Mouse (Mus musculus): Measurements from ENCODE around the gene Dmrta1.
"Not testable (repeated sequence)": the region's sequence is repeated elsewhere in the genome, so short reads cannot be mapped to it uniquely, and the experiment has no call there.

Gene Dmrta1

GRCm38 (mm10) chr4:89688804-89689497 lies 9.7 kb downstream of the Dmrta1 start:
- DNase-seq (ENCODE audit: low read depth, low spot score), result no peak
- H3K36me3 ChIP-seq (ENCODE audit: control insufficient read depth, insufficient read depth, low read length, poor library complexity, severe bottlenecking), result no peaks in the 10 kb centered on the region
- H3K27me3 ChIP-seq (ENCODE audit: control insufficient read depth, insufficient read depth, low read length, poor library complexity, severe bottlenecking), result no peaks in the 10 kb centered on the region

- H3K27me3 ChIP-seq (ENCODE audit: control insufficient read depth, insufficient read depth, low read length, poor library complexity, severe bottlenecking), result no peaks in the 10 kb centered on the region
- H3K36me3 ChIP-seq (ENCODE audit: control insufficient read depth, insufficient read depth, low read length, poor library complexity, severe bottlenecking), result no peaks in the 10 kb centered on the region
- no peak for DNase-seq (ENCODE audit: low read depth, low spot score)
These were observed 12.7 kb downstream of the Dmrta1 start for GRCm38 (mm10) chr4:89691936-89692335.

GRCm38 (mm10) chr4:89692780-89693179 lies 13.5 kb downstream of the Dmrta1 start:
- DNase-seq (ENCODE audit: low read depth, low spot score), result no peak
- H3K36me3 ChIP-seq (ENCODE audit: control insufficient read depth, insufficient read depth, low read length, poor library complexity, severe bottlenecking), result no peaks in the 10 kb centered on the region
- H3K27me3 ChIP-seq (ENCODE audit: control insufficient read depth, insufficient read depth, low read length, poor library complexity, severe bottlenecking), result no peaks in the 10 kb centered on the region

- Histone ChIP-seq H3K36me3 (ENCODE audit: control insufficient read depth, insufficient read depth, low read length, poor library complexity, severe bottlenecking) (no peaks in the 10 kb centered on the region), H3K27me3 (ENCODE audit: control insufficient read depth, insufficient read depth, low read length, poor library complexity, severe bottlenecking) (no peaks in the 10 kb centered on the region)
- DNase-seq (ENCODE audit: low read depth, low spot score), result no peak
These were observed 16.4 kb downstream of the Dmrta1 start for GRCm38 (mm10) chr4:89695589-89695988.

- Histone ChIP-seq H3K36me3 (ENCODE audit: control insufficient read depth, insufficient read depth, low read length, poor library complexity, severe bottlenecking) (no peaks in the 10 kb centered on the region), H3K27me3 (ENCODE audit: control insufficient read depth, insufficient read depth, low read length, poor library complexity, severe bottlenecking) (no peaks in the 10 kb centered on the region)
- DNase-seq (ENCODE audit: low read depth, low spot score), result no peak
These were observed 18.7 kb downstream of the Dmrta1 start for GRCm38 (mm10) chr4:89697951-89698350.

GRCm38 (mm10) chr4:89723526-89724190 lies 44.4 kb downstream of the Dmrta1 start:
- not testable (repeated sequence) for H3K36me3 ChIP-seq (ENCODE audit: control insufficient read depth, insufficient read depth, low read length, poor library complexity, severe bottlenecking); H3K27me3 ChIP-seq (ENCODE audit: control insufficient read depth, insufficient read depth, low read length, poor library complexity, severe bottlenecking); DNase-seq (ENCODE audit: low read depth, low spot score)

Data from splenic B cell, adult 2 months (primary cell).